Mouse (Mus musculus) neural tube, embryonic 11.5 days (tissue): Measurements from ENCODE around the gene Pakap. TPM values are rescaled to one million over a fixed set of nuclear protein-coding genes. Genes with fewer than 3 reads are reported as not detected.

Experiments used
- ATAC-seq: fragments of 200-750 bp; cut with Nextera tagmentation; 2 replicates; pipeline ENCODE4 v1.8.0; 2017; ENCODE audit warnings: moderate number of reproducible peaks, mild to moderate bottlenecking, moderate TSS enrichment, moderate library complexity; ENCODE audit not compliant: insufficient read depth, low FRiP score, low TSS enrichment
- DNase-seq: peaks from one replicate; pipeline ENCODE4 v3.0.0-alpha.2; 2015; ENCODE audit warnings: low spot score
- H3K27ac ChIP-seq: fragments of 300-500 bp; sonication (generic); 2 replicates; pipeline ENCODE4 v1.5.1; 2014; ENCODE audit warnings: low read depth, mild to moderate bottlenecking, low read length
- H3K27me3 ChIP-seq: fragments of 300-500 bp; sonication (generic); 2 replicates; pipeline ENCODE4 v1.6.1; 2014; ENCODE audit warnings: mild to moderate bottlenecking, low read length, mixed read lengths; ENCODE audit not compliant: control insufficient read depth, insufficient read depth
- H3K36me3 ChIP-seq: fragments of 300-500 bp; sonication (generic); 2 replicates; pipeline ENCODE4 v1.6.1; 2014; ENCODE audit warnings: mild to moderate bottlenecking, low read length, moderate library complexity, mixed read lengths; ENCODE audit not compliant: control insufficient read depth, insufficient read depth
- H3K4me1 ChIP-seq: fragments of 300-500 bp; sonication (generic); 2 replicates; pipeline ENCODE4 v1.6.1; 2014; ENCODE audit warnings: low read length, mixed read lengths; ENCODE audit not compliant: control insufficient read depth, insufficient read depth
- H3K4me2 ChIP-seq: fragments of 300-500 bp; sonication (generic); 2 replicates; pipeline ENCODE4 v1.6.1; 2014; ENCODE audit warnings: low read depth, mild to moderate bottlenecking, moderate library complexity
- H3K4me3 ChIP-seq: fragments of 300-500 bp; sonication (generic); 2 replicates; pipeline ENCODE4 v1.5.1; 2014; ENCODE audit warnings: low read depth, low read length
- H3K9ac ChIP-seq: fragments of 300-500 bp; sonication (generic); 2 replicates; pipeline ENCODE4 v1.6.1; 2014; ENCODE audit warnings: mild to moderate bottlenecking, low read length
- H3K9me3 ChIP-seq: fragments of 300-500 bp; sonication (generic); 2 replicates; pipeline ENCODE4 v1.6.1; 2016; ENCODE audit warnings: low read length; ENCODE audit not compliant: control insufficient read depth
- WGBS: fragments of 180-500 bp; shearing (Covaris S2); extraction: QIAGEN DNeasy Blood & Tissue Kit; methylation state at CpG from one replicate; pipeline ENCODE4 v1.1.7; 2014; 5-methylcytosine and 5-hydroxymethylcytosine counted together
- polyA plus RNA-seq: library from polyadenylated mRNA; unstranded; fragments of >200 nt; fragmentation: Nextera tagmentation; extraction: Ambion mirVana; gene quantifications from 2 replicates; pipeline ENCODE4 v1.2.1, GENCODE M21; 2014

Pakap gene
- polyA plus RNA-seq, 1 experiment from 2014 or later: 20.8 TPM

GRCm38 (mm10) chr4:57904638-57905037, 336.7 kb downstream of the Pakap start:
- ATAC-seq (no peak), DNase-seq (no peak)
- Histone ChIP-seq H3K27ac (no peak overlapping the region), H3K9ac (no peak overlapping the region), H3K4me3 (no peak overlapping the region), H3K36me3 (no peaks in the 10 kb centered on the region), H3K4me2 (no peak overlapping the region), H3K4me1 (no peaks in the 10 kb centered on the region), H3K27me3 (no peaks in the 10 kb centered on the region), H3K9me3 (no peaks in the 10 kb centered on the region)
- WGBS: 29% methylated on average over 9 of the region's 9 CpGs

GRCm38 (mm10) chr4:57906708-57907107, 338.7 kb downstream of the Pakap start:
- Histone ChIP-seq H3K9ac (no peak overlapping the region), H3K4me1 (no peaks in the 10 kb centered on the region), H3K36me3 (no peaks in the 10 kb centered on the region), H3K27me3 (no peaks in the 10 kb centered on the region), H3K9me3 (no peaks in the 10 kb centered on the region), H3K4me3 (no peak overlapping the region), H3K27ac (no peak overlapping the region), H3K4me2 (no peak overlapping the region)
- no peak for DNase-seq
- ATAC-seq: no peak
- 62% methylated on average over 2 of the region's 2 CpGs for WGBS

- DNase-seq (no peak), ATAC-seq (no peak)
- H3K9me3 ChIP-seq: no peaks in the 10 kb centered on the region
- no peaks in the 10 kb centered on the region for H3K4me1 ChIP-seq
- H3K27ac ChIP-seq: no peak overlapping the region
- no peaks in the 10 kb centered on the region for H3K27me3 ChIP-seq
- H3K9ac ChIP-seq: no peak overlapping the region
- 84% methylated on average over 6 of the region's 6 CpGs for WGBS
- H3K4me2 ChIP-seq: no peak overlapping the region
- no peaks in the 10 kb centered on the region for H3K36me3 ChIP-seq
- H3K4me3 ChIP-seq: no peak overlapping the region
Measured at GRCm38 (mm10) chr4:57908860-57909259, 340.9 kb downstream of the Pakap start.

- Histone ChIP-seq H3K36me3 (no peaks in the 10 kb centered on the region), H3K4me3 (no peak overlapping the region), H3K27me3 (0 out of 2 replicates have a peak, but pooled peaks cover 2% of the 10 kb centered on the region), H3K4me2 (no peak overlapping the region), H3K4me1 (0 out of 2 replicates have a peak, but pooled peaks cover 2% of the 10 kb centered on the region), H3K9ac (no peak overlapping the region), H3K27ac (no peak overlapping the region), H3K9me3 (no peaks in the 10 kb centered on the region)
- no peak for DNase-seq
- ATAC-seq: no peak
Measured at GRCm38 (mm10) chr4:57913021-57913420, 345.0 kb downstream of the Pakap start.

- no peaks in the 10 kb centered on the region for H3K9me3 ChIP-seq
- ATAC-seq: no peak
- H3K27me3 ChIP-seq: 0 out of 2 replicates have a peak, but pooled peaks cover 2% of the 10 kb centered on the region
- 0 out of 2 replicates have a peak, but pooled peaks cover 2% of the 10 kb centered on the region for H3K4me1 ChIP-seq
- no peak for DNase-seq
- H3K4me2 ChIP-seq: no peak overlapping the region
- no peak overlapping the region for H3K27ac ChIP-seq
- H3K4me3 ChIP-seq: no peak overlapping the region
- H3K9ac ChIP-seq: no peak overlapping the region
- H3K36me3 ChIP-seq: no peaks in the 10 kb centered on the region
- WGBS: 75% methylated on average over 10 of the region's 10 CpGs
Measured at GRCm38 (mm10) chr4:57914193-57915190, 346.5 kb downstream of the Pakap start.

GRCm38 (mm10) chr4:57915216-57915965, 347.4 kb downstream of the Pakap start:
- Histone ChIP-seq H3K4me2 (no peak overlapping the region; the same call in 1 of the 2 replicates), H3K4me3 (no peak overlapping the region), H3K27me3 (0 out of 2 replicates have a peak, but pooled peaks cover 2% of the 10 kb centered on the region), H3K36me3 (no peaks in the 10 kb centered on the region), H3K27ac (no peak overlapping the region), H3K9ac (no peak overlapping the region), H3K9me3 (no peaks in the 10 kb centered on the region), H3K4me1 (peaks cover 6% of the 10 kb centered on the region; the same call in 1 of the 2 replicates)
- WGBS: 38% methylated on average over 17 of the region's 17 CpGs
- ATAC-seq (no peak), DNase-seq (no peak)

- peaks cover 7% of the 10 kb centered on the region; the same call in 1 of the 2 replicates for H3K4me1 ChIP-seq
- H3K9ac ChIP-seq: no peak within 1 kb of the TSS
- H3K4me2 ChIP-seq: no peak within 1 kb of the TSS; the same call in 1 of the 2 replicates
- no peaks in the 10 kb centered on the region for H3K9me3 ChIP-seq
- no peak for ATAC-seq
- DNase-seq: no peak
- H3K27ac ChIP-seq: no peak within 1 kb of the TSS
- WGBS: 40% methylated on average over 9 of the region's 9 CpGs
- no peaks in the 10 kb centered on the region for H3K36me3 ChIP-seq
- no peak within 1 kb of the TSS for H3K4me3 ChIP-seq
- 0 out of 2 replicates have a peak, but pooled peaks cover 2% of the 10 kb centered on the region for H3K27me3 ChIP-seq
Measured at GRCm38 (mm10) chr4:57916201-57916661, 348.3 kb downstream of the Pakap start, which contains the start of gene D630039A03Rik. Gene D630039A03Rik (minus strand): TSS chr4:57916297.

- no peak for ATAC-seq
- Histone ChIP-seq H3K27ac (no peak overlapping the region), H3K36me3 (no peaks in the 10 kb centered on the region), H3K4me3 (no peak overlapping the region), H3K9me3 (no peaks in the 10 kb centered on the region), H3K27me3 (0 out of 2 replicates have a peak, but pooled peaks cover 2% of the 10 kb centered on the region), H3K4me1 (peaks cover 7% of the 10 kb centered on the region; the same call in 1 of the 2 replicates), H3K4me2 (no peak overlapping the region), H3K9ac (no peak overlapping the region)
- DNase-seq: no peak
- 76% methylated on average over 4 of the region's 4 CpGs for WGBS
Measured at GRCm38 (mm10) chr4:57916711-57917110, 348.7 kb downstream of the Pakap start.
